Mouse (Mus musculus): ENCODE data around the gene Slc4a1ap. TPM values are rescaled to one million over a fixed set of nuclear protein-coding genes. Genes with fewer than 3 reads are reported as not detected.
A peak's percentile ranks its signal among the peaks of the same experiment; 100 is the strongest.

Slc4a1ap gene
- polyA plus RNA-seq (2012; rRNA removed) = 6.1 and 10.5 TPM in 2 replicates
- 8.3 and 9.4 TPM in 2 replicates for polyA plus RNA-seq (2014; fragmentation: Nextera tagmentation; extraction: Ambion mirVana)

DNA sequence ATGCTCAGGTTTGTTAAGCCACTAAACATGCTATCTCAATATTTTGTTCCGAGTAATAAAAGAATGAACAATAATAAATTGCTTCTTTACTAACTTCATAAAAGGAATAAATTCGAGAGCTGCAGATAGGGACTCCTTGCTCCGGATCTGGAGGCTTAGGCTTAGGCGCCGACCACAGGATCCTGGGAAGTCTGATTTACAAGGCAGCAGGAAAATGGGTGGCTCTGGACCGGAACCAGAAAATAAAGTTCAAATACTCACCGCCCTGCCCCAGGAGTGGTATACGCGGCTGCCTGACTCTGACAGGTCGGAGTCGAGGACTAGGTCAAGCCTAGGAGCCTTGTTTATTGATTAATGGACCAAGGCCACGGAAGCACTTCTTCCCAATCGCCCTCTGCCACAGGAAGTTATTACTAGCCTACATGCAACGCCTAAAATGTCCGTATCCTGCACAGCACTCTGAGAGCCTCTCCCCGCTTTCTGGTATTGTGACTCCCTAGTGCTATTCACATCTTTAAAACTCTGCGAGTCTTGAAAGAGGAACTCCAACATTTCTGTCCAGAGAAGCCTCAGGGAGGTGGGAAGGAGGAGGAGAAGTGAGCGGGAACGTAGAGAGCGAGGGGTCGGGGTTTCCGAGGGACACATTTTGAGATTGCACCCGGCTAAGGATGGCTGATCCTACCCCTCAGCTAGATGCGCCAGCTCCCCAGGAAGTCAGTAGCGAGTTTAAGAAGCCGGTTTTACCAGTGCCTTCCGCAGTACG, at the start of gene Slc4a1ap:
TSS of gene Slc4a1ap (plus strand) at position 642 of the 763 bp plus-strand sequence.
- peak within 1 kb of the TSS; percentile 86 to 94 for H3K4me3 ChIP-seq (ENCODE audit: insufficient read depth in 1 of 2, low read depth in 2 of 2, low read length in 2 of 2)
- ATAC-seq (ENCODE audit: insufficient read depth) = peak; percentile 87
- peaks cover 12 to 14% of the 10 kb centered on the region in 2 experiments for H3K4me1 ChIP-seq (replicated peaks; ENCODE audit: control insufficient read depth in 2 of 2, insufficient read depth in 2 of 2, low read length in 1 of 2)
- TF ChIP-seq EP300 (IDR thresholded peaks at IDR 0.05; ENCODE audit: low read depth) = peak; percentile 15; the same call in 1 of the 2 replicates
- TF ChIP-seq CTCF (IDR thresholded peaks at IDR 0.05; ENCODE audit: low read depth) = no peak
- H3K9ac ChIP-seq (replicated peaks) = peak within 1 kb of the TSS; percentile 83
- no peaks in the 10 kb centered on the region for H3K9me3 ChIP-seq (ENCODE audit: control insufficient read depth, low read length)
- peak; percentile 60 to 70 (median 68) for DNase-seq (ENCODE audit: low read depth in 3 of 3, low spot score in 3 of 3)
- peak within 1 kb of the TSS; percentile 24 for H3K27ac ChIP-seq
- H3K4me2 ChIP-seq (ENCODE audit: low read depth) = peak within 1 kb of the TSS; percentile 83
- H3K36me3 ChIP-seq (replicated peaks; ENCODE audit: control insufficient read depth, insufficient read depth, low read depth) = peaks cover 8% of the 10 kb centered on the region
- WGBS (ENCODE audit: insufficient replicate concordance) = under 1% methylated on average over 28 of the region's 28 CpGs
- no peaks in the 10 kb centered on the region for H3K27me3 ChIP-seq (ENCODE audit: control insufficient read depth, insufficient read depth, low read length)

DNA sequence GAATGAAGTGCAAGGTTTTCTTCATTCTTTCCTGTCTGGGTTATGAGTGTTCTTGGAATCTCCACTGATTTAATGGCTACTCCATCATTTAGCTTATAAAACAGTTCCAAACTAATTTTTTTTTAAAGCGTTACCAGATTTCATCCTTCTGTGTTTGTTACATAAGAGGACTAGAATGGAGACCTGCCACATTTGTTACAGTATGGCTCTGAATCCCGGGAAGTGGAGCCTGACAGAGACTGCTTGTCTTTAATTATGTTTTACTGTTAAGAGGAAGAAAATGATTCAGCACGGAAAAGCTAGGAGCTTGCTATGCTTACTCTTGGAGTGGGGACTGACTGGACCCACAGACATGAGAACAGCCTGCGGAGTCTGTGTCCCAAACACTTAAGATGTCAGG, 46.3 kb upstream of the Slc4a1ap start:
- no peak for DNase-seq (ENCODE audit: low read depth in 3 of 3, low spot score in 3 of 3)
- WGBS (ENCODE audit: insufficient replicate concordance) = 75% methylated on average over 4 of the region's 4 CpGs
- Histone ChIP-seq H3K4me3 (ENCODE audit: insufficient read depth in 1 of 2, low read depth in 2 of 2, low read length in 2 of 2) (no peak overlapping the region), H3K36me3 (replicated peaks; ENCODE audit: control insufficient read depth, insufficient read depth, low read depth) (peaks cover 8% of the 10 kb centered on the region), H3K9me3 (ENCODE audit: control insufficient read depth, low read length) (no peaks in the 10 kb centered on the region), H3K9ac (replicated peaks) (no peak overlapping the region), H3K4me1 (replicated peaks; ENCODE audit: control insufficient read depth in 2 of 2, insufficient read depth in 2 of 2, low read length in 1 of 2) (no peaks in the 10 kb centered on the region), H3K27ac (no peak overlapping the region), H3K4me2 (ENCODE audit: low read depth) (no peak overlapping the region), H3K27me3 (ENCODE audit: control insufficient read depth, insufficient read depth, low read length) (no peaks in the 10 kb centered on the region)
- no peak for TF ChIP-seq CTCF (IDR thresholded peaks at IDR 0.05; ENCODE audit: low read depth)
- TF ChIP-seq EP300 (IDR thresholded peaks at IDR 0.05; ENCODE audit: low read depth) = no peak
- ATAC-seq (ENCODE audit: insufficient read depth) = no peak

DNA sequence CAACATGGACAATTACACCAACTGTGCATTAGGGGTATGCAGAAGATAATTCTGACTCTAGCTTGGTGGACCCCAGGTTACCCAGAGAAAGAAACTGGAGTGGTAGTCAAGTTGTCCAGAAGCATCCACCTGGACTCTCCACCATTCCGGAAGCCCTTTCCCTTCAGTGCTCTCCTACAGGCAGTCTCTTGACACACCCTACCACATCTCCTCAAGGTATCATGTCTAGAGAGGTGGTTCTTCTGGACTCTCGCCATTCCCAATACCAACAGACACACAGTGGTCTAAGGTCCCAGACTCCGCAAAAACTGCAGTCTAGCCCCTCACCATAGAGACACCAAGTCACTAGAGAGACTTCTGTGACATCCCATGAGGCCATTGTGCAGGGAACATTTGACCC, 41.4 kb upstream of the Slc4a1ap start, which contains the start of gene 4930548H24Rik:
TSS of gene 4930548H24Rik (plus strand) at position 301 of the 400 bp plus-strand sequence.
- DNase-seq (ENCODE audit: low read depth in 3 of 3, low spot score in 3 of 3) = no peak
- Histone ChIP-seq H3K9ac (replicated peaks) (no peak within 1 kb of the TSS), H3K4me3 (ENCODE audit: insufficient read depth in 1 of 2, low read depth in 2 of 2, low read length in 2 of 2) (no peak within 1 kb of the TSS), H3K4me2 (ENCODE audit: low read depth) (no peak within 1 kb of the TSS), H3K9me3 (ENCODE audit: control insufficient read depth, low read length) (no peaks in the 10 kb centered on the region), H3K27me3 (ENCODE audit: control insufficient read depth, insufficient read depth, low read length) (no peaks in the 10 kb centered on the region), H3K4me1 (replicated peaks; ENCODE audit: control insufficient read depth in 2 of 2, insufficient read depth in 2 of 2, low read length in 1 of 2) (no peaks in the 10 kb centered on the region), H3K36me3 (replicated peaks; ENCODE audit: control insufficient read depth, insufficient read depth, low read depth) (peaks cover 2% of the 10 kb centered on the region), H3K27ac (no peak within 1 kb of the TSS)
- no peak for ATAC-seq (ENCODE audit: insufficient read depth)
- no peak for TF ChIP-seq EP300 (IDR thresholded peaks at IDR 0.05; ENCODE audit: low read depth)
- TF ChIP-seq CTCF (IDR thresholded peaks at IDR 0.05; ENCODE audit: low read depth) = no peak
- 80% methylated on average over 3 of the region's 3 CpGs for WGBS (ENCODE audit: insufficient replicate concordance)

DNA sequence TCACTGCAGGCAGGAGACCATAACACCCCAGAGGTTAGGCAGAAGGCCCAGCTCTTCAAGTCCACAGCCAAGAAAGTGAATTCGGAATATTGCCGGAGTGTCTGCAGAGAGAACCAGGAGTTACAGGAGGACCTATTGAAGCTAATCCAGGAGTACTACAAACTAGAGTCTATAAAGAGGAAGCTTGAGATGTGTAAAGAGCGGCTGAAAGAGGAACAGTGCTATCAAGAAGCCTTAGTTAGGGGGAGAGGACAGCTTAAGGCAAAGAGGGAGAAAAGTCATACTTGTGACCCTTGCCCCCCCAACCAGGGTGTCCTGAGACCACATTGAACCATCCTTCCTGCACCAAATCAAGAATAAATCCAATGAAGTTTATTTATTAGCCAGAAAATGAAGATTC, 38.9 kb upstream of the Slc4a1ap start:
- DNase-seq (ENCODE audit: low read depth in 3 of 3, low spot score in 3 of 3) (no peak), ATAC-seq (ENCODE audit: insufficient read depth) (no peak)
- Histone ChIP-seq H3K27me3 (ENCODE audit: control insufficient read depth, insufficient read depth, low read length) (no peaks in the 10 kb centered on the region), H3K4me3 (ENCODE audit: insufficient read depth in 1 of 2, low read depth in 2 of 2, low read length in 2 of 2) (no peak overlapping the region), H3K9me3 (ENCODE audit: control insufficient read depth, low read length) (no peaks in the 10 kb centered on the region), H3K4me2 (ENCODE audit: low read depth) (no peak overlapping the region), H3K27ac (no peak overlapping the region), H3K4me1 (replicated peaks; ENCODE audit: control insufficient read depth in 2 of 2, insufficient read depth in 2 of 2, low read length in 1 of 2) (no peaks in the 10 kb centered on the region), H3K9ac (replicated peaks) (no peak overlapping the region), H3K36me3 (replicated peaks; ENCODE audit: control insufficient read depth, insufficient read depth, low read depth) (no peaks in the 10 kb centered on the region)
- WGBS (ENCODE audit: insufficient replicate concordance) = 66% methylated on average over 3 of the region's 3 CpGs
- no peak for TF ChIP-seq CTCF (IDR thresholded peaks at IDR 0.05; ENCODE audit: low read depth)
- no peak for TF ChIP-seq EP300 (IDR thresholded peaks at IDR 0.05; ENCODE audit: low read depth)

DNA sequence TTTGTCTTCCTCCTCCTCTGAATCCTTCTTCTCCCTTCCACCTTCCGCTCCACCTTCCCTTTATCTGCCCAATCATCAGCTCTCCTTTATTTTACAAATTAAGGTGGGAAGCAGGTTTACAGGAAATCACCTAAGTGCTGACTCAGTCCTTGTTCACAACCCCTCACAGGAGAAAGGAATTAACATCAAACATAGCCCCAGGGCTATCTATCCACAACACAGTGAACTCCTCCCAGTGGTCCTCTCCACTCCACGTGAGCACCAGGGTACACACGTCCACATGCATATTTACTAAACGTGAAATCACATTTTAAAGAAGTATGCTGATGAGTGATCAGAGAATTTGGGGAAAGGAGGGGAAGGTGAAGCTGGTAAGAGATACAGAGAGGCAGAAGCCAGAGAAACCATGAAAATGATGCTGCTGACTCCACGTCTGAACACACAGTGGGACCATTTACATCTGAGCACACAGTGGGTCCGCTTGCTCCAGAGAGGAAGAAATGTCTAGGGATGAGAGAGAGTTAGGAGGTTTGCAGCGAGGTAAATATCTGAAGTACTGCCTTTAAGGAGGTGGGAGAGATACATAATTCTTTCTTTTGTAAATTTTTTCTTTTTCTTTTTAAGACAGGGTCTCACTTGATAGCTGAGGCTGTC, 37.6 kb upstream of the Slc4a1ap start:
- Histone ChIP-seq H3K9ac (replicated peaks) (no peak overlapping the region), H3K9me3 (ENCODE audit: control insufficient read depth, low read length) (no peaks in the 10 kb centered on the region), H3K4me3 (ENCODE audit: insufficient read depth in 1 of 2, low read depth in 2 of 2, low read length in 2 of 2) (no peak overlapping the region), H3K36me3 (replicated peaks; ENCODE audit: control insufficient read depth, insufficient read depth, low read depth) (no peaks in the 10 kb centered on the region), H3K27me3 (ENCODE audit: control insufficient read depth, insufficient read depth, low read length) (no peaks in the 10 kb centered on the region), H3K27ac (no peak overlapping the region), H3K4me1 (replicated peaks; ENCODE audit: control insufficient read depth in 2 of 2, insufficient read depth in 2 of 2, low read length in 1 of 2) (peaks cover 0 to 3% of the 10 kb centered on the region in 2 experiments; a peak in 2 of 4 replicates), H3K4me2 (ENCODE audit: low read depth) (no peak overlapping the region)
- DNase-seq (ENCODE audit: low read depth in 3 of 3, low spot score in 3 of 3) = no peak
- 43% methylated on average over 7 of the region's 7 CpGs for WGBS (ENCODE audit: insufficient replicate concordance)
- TF ChIP-seq CTCF (IDR thresholded peaks at IDR 0.05; ENCODE audit: low read depth) = no peak
- no peak for TF ChIP-seq EP300 (IDR thresholded peaks at IDR 0.05; ENCODE audit: low read depth)
- no peak for ATAC-seq (ENCODE audit: insufficient read depth)

All from liver, embryonic 14.5 days (tissue).